Mouse (Mus musculus): Measurements from ENCODE around the gene Parvb. TPM values are rescaled to one million over a fixed set of nuclear protein-coding genes. Genes with fewer than 3 reads are reported as not detected.
"Not testable (repeated sequence)": the region's sequence is repeated elsewhere in the genome, so short reads cannot be mapped to it uniquely, and the experiment has no call there.

The Parvb gene
- polyA plus RNA-seq, 1 experiment from 2014 or later, result 10.2 TPM

DNA sequence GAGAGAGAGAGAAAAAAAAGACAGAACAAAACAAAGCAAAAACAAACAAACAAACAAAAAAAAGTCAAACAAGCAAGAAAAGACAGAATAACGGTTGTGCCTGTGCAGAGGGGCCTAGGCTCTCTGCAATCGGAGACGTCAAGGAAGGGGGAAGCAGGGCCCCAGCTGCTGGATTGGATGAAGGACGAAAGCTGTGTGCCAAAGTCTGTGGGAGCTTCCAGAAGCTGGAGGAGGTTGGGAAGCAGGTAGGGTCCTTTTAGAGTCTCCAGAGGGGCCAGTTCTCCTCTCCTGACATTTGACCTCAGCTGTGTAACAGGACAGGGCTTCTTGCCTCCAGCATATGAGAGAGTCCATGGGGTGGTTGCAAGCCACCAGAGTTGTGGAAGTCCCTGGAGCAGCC is 44.2 kb downstream of the Parvb start:
- Histone ChIP-seq H3K4me3 (ENCODE audit: low read depth, low read length) (no peak overlapping the region), H3K9ac (ENCODE audit: low read length) (no peak overlapping the region), H3K27ac (ENCODE audit: low read depth, low read length) (no peak overlapping the region), H3K4me1 (ENCODE audit: control insufficient read depth, insufficient read depth, low read length) (no peaks in the 10 kb centered on the region), H3K27me3 (ENCODE audit: control insufficient read depth, insufficient read depth, low read length) (no peaks in the 10 kb centered on the region), H3K9me3 (ENCODE audit: control insufficient read depth, low read length) (no peaks in the 10 kb centered on the region), H3K4me2 (no peak overlapping the region), H3K36me3 (ENCODE audit: control insufficient read depth, insufficient read depth, low read length) (no peaks in the 10 kb centered on the region)
- WGBS, result 88% methylated on average over 4 of the region's 4 CpGs
- ATAC-seq (ENCODE audit: low FRiP score) (no peak), DNase-seq (ENCODE audit: low spot score, missing footprints) (no peak)

DNA sequence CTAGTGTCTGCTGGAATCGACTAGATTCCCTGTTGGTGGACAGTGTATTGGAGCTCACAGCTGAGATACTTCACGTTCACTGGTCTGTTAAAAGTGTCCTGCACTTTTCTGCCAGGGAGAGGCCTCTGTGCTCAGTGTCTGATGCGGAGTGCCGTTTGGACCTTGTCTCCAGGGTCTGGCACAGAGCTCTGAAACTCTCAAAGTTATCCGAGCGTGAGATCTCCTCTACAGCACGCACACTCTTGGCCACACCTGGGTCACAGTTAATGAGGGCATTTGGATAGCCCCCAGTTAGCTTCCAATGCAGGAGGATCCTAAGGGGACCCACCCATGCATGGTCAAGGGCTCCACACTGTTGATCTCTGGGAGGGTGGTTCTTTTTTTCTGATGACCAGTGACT is 46.2 kb downstream of the Parvb start:
- WGBS, result 83% methylated on average over 7 of the region's 7 CpGs
- ATAC-seq (ENCODE audit: low FRiP score) (no peak), DNase-seq (ENCODE audit: low spot score, missing footprints) (no peak)
- H3K27ac ChIP-seq (ENCODE audit: low read depth, low read length), result no peak overlapping the region
- H3K9me3 ChIP-seq (ENCODE audit: control insufficient read depth, low read length), result no peaks in the 10 kb centered on the region
- no peaks in the 10 kb centered on the region for H3K36me3 ChIP-seq (ENCODE audit: control insufficient read depth, insufficient read depth, low read length)
- H3K27me3 ChIP-seq (ENCODE audit: control insufficient read depth, insufficient read depth, low read length), result no peaks in the 10 kb centered on the region; the same call in 1 of the 2 replicates
- H3K4me3 ChIP-seq (ENCODE audit: low read depth, low read length), result no peak overlapping the region
- no peak overlapping the region for H3K4me2 ChIP-seq
- no peaks in the 10 kb centered on the region for H3K4me1 ChIP-seq (ENCODE audit: control insufficient read depth, insufficient read depth, low read length)
- H3K9ac ChIP-seq (ENCODE audit: low read length), result no peak overlapping the region

DNA sequence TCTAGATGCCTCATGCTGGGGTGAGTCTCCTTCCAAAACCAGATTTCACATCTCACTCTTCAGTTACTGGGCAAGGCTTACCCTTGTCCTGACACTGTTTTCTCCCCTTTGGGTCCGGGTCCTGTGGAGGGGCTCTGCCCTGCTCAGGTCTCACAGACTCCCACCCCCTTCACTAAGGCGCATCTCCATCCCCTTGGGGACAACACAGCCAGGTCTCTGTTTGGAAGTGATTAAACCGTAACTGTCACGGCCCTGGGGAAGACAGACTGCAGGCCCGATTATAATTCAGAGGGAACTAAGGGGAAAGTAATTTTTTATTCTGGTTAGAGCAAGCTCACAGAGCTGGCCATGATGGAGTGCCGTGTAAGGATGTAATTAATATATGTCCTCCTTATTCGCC is 46.8 kb downstream of the Parvb start:
- Histone ChIP-seq H3K4me2 (no peak overlapping the region), H3K27me3 (ENCODE audit: control insufficient read depth, insufficient read depth, low read length) (no peaks in the 10 kb centered on the region; the same call in 1 of the 2 replicates), H3K36me3 (ENCODE audit: control insufficient read depth, insufficient read depth, low read length) (no peaks in the 10 kb centered on the region), H3K4me1 (ENCODE audit: control insufficient read depth, insufficient read depth, low read length) (no peaks in the 10 kb centered on the region), H3K9ac (ENCODE audit: low read length) (no peak overlapping the region), H3K4me3 (ENCODE audit: low read depth, low read length) (no peak overlapping the region), H3K9me3 (ENCODE audit: control insufficient read depth, low read length) (no peaks in the 10 kb centered on the region), H3K27ac (ENCODE audit: low read depth, low read length) (no peak overlapping the region)
- no peak for DNase-seq (ENCODE audit: low spot score, missing footprints)
- ATAC-seq (ENCODE audit: low FRiP score), result no peak
- 81% methylated on average over 7 of the region's 7 CpGs for WGBS

DNA sequence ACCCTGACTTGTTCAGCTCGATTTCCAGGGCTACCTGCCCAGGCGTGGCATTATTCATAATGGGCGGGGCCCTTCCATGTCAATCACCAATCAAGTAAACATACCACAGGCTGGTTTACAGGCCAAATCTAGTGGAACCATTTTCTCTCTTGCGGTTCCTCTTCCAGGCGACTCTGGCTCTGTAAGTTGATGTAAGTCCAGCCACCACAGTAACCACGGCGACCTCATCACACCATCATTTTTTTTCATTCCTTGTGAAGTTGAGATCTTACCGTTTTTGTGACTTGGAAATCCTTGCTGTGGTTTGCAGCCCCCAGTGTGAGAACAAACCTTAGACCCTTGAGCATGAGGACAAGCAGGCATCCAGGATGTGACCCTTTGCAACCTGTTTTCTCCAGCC is 48.5 kb downstream of the Parvb start:
- H3K27me3 ChIP-seq (ENCODE audit: control insufficient read depth, insufficient read depth, low read length), result no peaks in the 10 kb centered on the region; the same call in 1 of the 2 replicates
- H3K9me3 ChIP-seq (ENCODE audit: control insufficient read depth, low read length), result no peaks in the 10 kb centered on the region
- ATAC-seq (ENCODE audit: low FRiP score) (no peak), DNase-seq (ENCODE audit: low spot score, missing footprints) (no peak)
- H3K27ac ChIP-seq (ENCODE audit: low read depth, low read length), result no peak overlapping the region
- H3K4me1 ChIP-seq (ENCODE audit: control insufficient read depth, insufficient read depth, low read length), result no peaks in the 10 kb centered on the region
- no peaks in the 10 kb centered on the region for H3K36me3 ChIP-seq (ENCODE audit: control insufficient read depth, insufficient read depth, low read length)
- H3K9ac ChIP-seq (ENCODE audit: low read length), result no peak overlapping the region
- no peak overlapping the region for H3K4me3 ChIP-seq (ENCODE audit: low read depth, low read length)
- H3K4me2 ChIP-seq, result no peak overlapping the region
- WGBS, result 84% methylated on average over 8 of the region's 8 CpGs

DNA sequence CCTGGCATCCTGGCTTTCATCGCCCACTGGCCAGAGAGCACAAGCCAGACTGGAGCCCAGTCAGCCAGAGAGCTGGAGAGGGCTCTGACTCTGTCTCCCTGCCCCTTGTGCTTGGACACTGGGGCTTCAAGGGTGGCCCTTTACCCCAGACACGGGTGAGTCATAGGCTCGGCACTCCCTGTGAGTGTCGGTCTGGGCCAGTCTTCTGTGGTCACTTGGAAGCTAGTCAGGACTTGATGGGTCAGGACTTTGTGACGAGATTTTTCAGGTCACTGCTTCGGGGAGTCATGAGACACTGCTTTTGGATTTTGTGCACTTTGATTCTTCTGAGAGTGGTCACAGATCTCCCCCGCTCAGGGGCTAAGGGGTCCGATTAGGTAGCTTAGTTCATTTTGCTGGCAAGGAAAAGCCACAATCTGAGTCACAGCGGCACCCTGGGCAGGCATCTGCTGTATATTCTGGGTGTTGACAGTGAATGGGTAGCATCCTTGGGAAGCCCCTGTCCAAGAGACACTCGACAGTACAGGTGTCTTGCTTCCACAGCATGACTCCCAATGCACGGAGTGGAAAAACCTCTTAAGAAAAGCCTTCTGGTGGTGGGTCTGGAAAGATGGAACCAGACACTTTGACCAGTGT is 49.0 kb downstream of the Parvb start:
- Histone ChIP-seq H3K9me3 (ENCODE audit: control insufficient read depth, low read length) (no peaks in the 10 kb centered on the region), H3K4me3 (ENCODE audit: low read depth, low read length) (no peak overlapping the region), H3K4me2 (no peak overlapping the region), H3K4me1 (ENCODE audit: control insufficient read depth, insufficient read depth, low read length) (no peaks in the 10 kb centered on the region; the same call in 1 of the 2 replicates), H3K9ac (ENCODE audit: low read length) (no peak overlapping the region), H3K27ac (ENCODE audit: low read depth, low read length) (no peak overlapping the region), H3K27me3 (ENCODE audit: control insufficient read depth, insufficient read depth, low read length) (no peaks in the 10 kb centered on the region; the same call in 1 of the 2 replicates), H3K36me3 (ENCODE audit: control insufficient read depth, insufficient read depth, low read length) (no peaks in the 10 kb centered on the region)
- ATAC-seq (ENCODE audit: low FRiP score) (no peak), DNase-seq (ENCODE audit: low spot score, missing footprints) (no peak)
- WGBS, result 86% methylated on average over 11 of the region's 11 CpGs

DNA sequence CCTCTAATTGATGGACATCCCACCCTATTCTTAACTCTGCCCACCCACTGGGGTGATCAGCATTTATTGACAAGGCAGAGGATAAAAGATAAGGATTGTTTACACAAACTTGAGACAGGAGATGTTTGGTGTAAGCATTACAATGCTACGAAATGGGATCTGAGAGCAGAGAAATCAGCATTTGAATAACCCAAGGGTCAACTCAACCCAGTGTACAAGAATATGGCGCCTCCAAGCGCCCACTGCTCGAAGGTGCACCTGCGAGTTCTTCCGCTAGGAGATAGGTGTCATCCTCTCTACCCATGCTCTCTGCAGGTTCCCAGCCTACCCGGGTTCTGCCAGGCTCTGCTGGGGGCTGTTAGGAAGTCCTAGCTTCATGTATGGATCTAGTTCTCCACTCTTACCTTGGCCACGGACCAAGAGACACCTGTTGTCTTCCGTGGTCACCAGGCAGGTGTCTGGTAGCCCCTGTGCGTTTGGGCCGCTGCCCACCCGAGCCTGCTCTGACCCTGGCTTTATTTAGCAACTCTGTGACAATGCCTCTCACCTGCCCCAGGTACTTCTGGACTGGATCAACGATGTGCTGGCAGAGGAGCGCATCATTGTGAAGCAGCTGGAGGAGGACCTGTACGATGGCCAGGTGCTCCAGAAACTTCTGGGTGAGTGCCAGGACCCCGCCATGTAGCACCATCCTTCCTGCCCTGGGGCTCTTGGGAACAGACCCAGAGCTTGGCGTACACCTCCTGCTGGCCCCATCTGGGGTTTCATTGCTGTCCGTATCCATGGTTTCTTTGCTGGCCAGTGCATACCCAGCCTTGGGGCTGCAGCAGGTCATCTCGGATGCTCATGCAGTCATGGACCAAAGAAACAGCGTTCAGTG is 50.6 kb downstream of the Parvb start:
- H3K4me3 ChIP-seq (ENCODE audit: low read depth, low read length), result no peak overlapping the region
- ATAC-seq (ENCODE audit: low FRiP score) (no peak), DNase-seq (ENCODE audit: low spot score, missing footprints) (peak; percentile 68)
- H3K4me2 ChIP-seq, result no peak overlapping the region
- H3K9ac ChIP-seq (ENCODE audit: low read length), result no peak overlapping the region
- H3K36me3 ChIP-seq (ENCODE audit: control insufficient read depth, insufficient read depth, low read length), result no peaks in the 10 kb centered on the region
- H3K27me3 ChIP-seq (ENCODE audit: control insufficient read depth, insufficient read depth, low read length), result no peaks in the 10 kb centered on the region; the same call in 1 of the 2 replicates
- H3K4me1 ChIP-seq (ENCODE audit: control insufficient read depth, insufficient read depth, low read length), result peaks cover 4% of the 10 kb centered on the region; the same call in 1 of the 2 replicates
- 81% methylated on average over 20 of the region's 20 CpGs for WGBS
- H3K27ac ChIP-seq (ENCODE audit: low read depth, low read length), result no peak overlapping the region
- no peaks in the 10 kb centered on the region for H3K9me3 ChIP-seq (ENCODE audit: control insufficient read depth, low read length)

DNA sequence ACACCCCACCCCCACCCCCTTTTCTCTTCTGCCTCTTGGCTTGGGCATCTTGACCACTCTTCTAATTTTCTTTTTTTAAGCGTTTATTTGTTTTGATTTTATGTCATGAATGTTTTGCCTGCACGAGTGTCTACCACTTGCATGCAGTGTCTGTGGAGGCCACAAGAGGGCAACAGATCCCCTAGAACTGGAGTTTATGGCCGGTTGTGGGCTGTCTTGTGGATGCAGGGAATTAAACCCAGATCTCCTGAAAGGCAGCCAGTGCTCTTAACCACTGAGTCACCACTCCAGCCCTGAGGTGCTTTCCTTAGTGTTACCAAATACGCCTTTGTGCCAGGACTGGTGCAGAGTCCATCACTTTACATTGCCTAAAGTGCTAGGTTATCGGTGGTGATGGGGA is 52.2 kb downstream of the Parvb start:
- no peak overlapping the region for H3K27ac ChIP-seq (ENCODE audit: low read depth, low read length)
- H3K27me3 ChIP-seq (ENCODE audit: control insufficient read depth, insufficient read depth, low read length), result no peaks in the 10 kb centered on the region; the same call in 1 of the 2 replicates
- no peak overlapping the region for H3K4me3 ChIP-seq (ENCODE audit: low read depth, low read length)
- no peak overlapping the region for H3K9ac ChIP-seq (ENCODE audit: low read length)
- H3K36me3 ChIP-seq (ENCODE audit: control insufficient read depth, insufficient read depth, low read length), result no peaks in the 10 kb centered on the region
- no peaks in the 10 kb centered on the region for H3K9me3 ChIP-seq (ENCODE audit: control insufficient read depth, low read length)
- no peak for ATAC-seq (ENCODE audit: low FRiP score)
- peak; percentile 84 for DNase-seq (ENCODE audit: low spot score, missing footprints)
- peaks cover 4% of the 10 kb centered on the region; the same call in 1 of the 2 replicates for H3K4me1 ChIP-seq (ENCODE audit: control insufficient read depth, insufficient read depth, low read length)
- WGBS, result 59% methylated on average over 5 of the region's 5 CpGs
- no peak overlapping the region for H3K4me2 ChIP-seq

DNA sequence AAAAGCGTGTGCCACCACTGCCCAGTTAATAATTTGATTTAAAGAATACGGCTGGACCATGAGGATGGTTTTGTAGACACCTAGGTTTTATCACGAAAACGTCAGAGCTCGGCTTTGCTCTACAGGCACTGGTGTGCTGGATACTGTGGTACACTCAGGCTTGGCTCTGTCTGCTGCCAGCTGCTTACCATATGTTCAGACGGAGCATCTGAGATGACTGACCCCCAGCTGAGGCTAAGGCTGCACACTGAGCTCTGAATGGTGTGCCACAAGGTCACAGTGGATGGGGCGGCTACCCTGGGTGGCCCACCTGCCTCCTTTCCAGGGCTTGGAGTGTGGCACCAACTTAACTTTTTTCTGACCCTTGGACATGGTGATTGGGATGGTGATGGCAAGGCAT is 53.6 kb downstream of the Parvb start:
- DNase-seq (ENCODE audit: low spot score, missing footprints), result no peak
- Histone ChIP-seq H3K4me1 (ENCODE audit: control insufficient read depth, insufficient read depth, low read length) (peaks cover 4% of the 10 kb centered on the region; the same call in 1 of the 2 replicates), H3K27ac (ENCODE audit: low read depth, low read length) (no peak overlapping the region), H3K27me3 (ENCODE audit: control insufficient read depth, insufficient read depth, low read length) (no peaks in the 10 kb centered on the region; the same call in 1 of the 2 replicates), H3K9ac (ENCODE audit: low read length) (no peak overlapping the region), H3K4me3 (ENCODE audit: low read depth, low read length) (no peak overlapping the region), H3K4me2 (no peak overlapping the region), H3K9me3 (ENCODE audit: control insufficient read depth, low read length) (no peaks in the 10 kb centered on the region), H3K36me3 (ENCODE audit: control insufficient read depth, insufficient read depth, low read length) (no peaks in the 10 kb centered on the region)
- peak; percentile 24; the same call in 1 of the 2 replicates for ATAC-seq (ENCODE audit: low FRiP score)
- WGBS, result 79% methylated on average over 7 of the region's 7 CpGs

DNA sequence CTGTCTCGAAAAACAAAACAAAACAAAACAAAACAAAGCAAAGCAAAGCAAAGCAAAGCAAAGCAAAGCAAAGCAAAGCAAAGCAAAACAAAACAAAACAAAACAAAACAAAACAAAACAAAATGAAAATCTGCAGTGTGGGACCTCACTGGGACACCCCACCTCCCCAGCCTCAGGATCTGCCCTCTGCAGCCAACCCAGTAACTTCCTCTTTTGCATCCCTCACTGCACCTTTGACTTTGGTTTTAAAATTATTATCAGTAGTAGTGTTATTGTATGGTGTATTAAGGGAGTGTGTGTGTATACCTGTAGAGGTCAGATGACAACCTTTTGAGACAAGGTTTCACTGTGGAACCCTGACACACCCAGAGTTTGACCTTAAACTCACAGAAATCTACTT is 57.1 kb downstream of the Parvb start:
- H3K27ac ChIP-seq (ENCODE audit: low read depth, low read length); DNase-seq (ENCODE audit: low spot score, missing footprints); H3K4me1 ChIP-seq (ENCODE audit: control insufficient read depth, insufficient read depth, low read length); H3K27me3 ChIP-seq (ENCODE audit: control insufficient read depth, insufficient read depth, low read length); H3K36me3 ChIP-seq (ENCODE audit: control insufficient read depth, insufficient read depth, low read length); H3K4me3 ChIP-seq (ENCODE audit: low read depth, low read length); H3K4me2 ChIP-seq; H3K9me3 ChIP-seq (ENCODE audit: control insufficient read depth, low read length); ATAC-seq (ENCODE audit: low FRiP score); H3K9ac ChIP-seq (ENCODE audit: low read length): not testable (repeated sequence)
- WGBS, result 80% methylated on average over 1 of the region's 1 CpGs

All from midbrain, embryonic 11.5 days (tissue).